Mouse (Mus musculus) thymus, adult 2 months (tissue): Measurements from ENCODE around the gene Gabbr2.

Source experiments
- CTCF ChIP-seq: fragments of 200-500 bp; IDR thresholded peaks from 2 replicates; pipeline ENCODE4 v1.5.1; 2012; ENCODE audit warnings: mild to moderate bottlenecking, control low read depth, low read length, moderate library complexity, borderline replicate concordance; ENCODE audit not compliant: control insufficient read depth, poor library complexity, insufficient read depth; ENCODE audit errors: extremely low read depth
- POLR2A ChIP-seq: fragments of 200-500 bp; IDR thresholded peaks from 2 replicates; pipeline ENCODE4 v1.6.1; 2012; ENCODE audit warnings: mild to moderate bottlenecking, low read length, control low read depth, moderate library complexity; ENCODE audit not compliant: control insufficient read depth, poor library complexity, insufficient read depth; ENCODE audit errors: extremely low read depth

DNA sequence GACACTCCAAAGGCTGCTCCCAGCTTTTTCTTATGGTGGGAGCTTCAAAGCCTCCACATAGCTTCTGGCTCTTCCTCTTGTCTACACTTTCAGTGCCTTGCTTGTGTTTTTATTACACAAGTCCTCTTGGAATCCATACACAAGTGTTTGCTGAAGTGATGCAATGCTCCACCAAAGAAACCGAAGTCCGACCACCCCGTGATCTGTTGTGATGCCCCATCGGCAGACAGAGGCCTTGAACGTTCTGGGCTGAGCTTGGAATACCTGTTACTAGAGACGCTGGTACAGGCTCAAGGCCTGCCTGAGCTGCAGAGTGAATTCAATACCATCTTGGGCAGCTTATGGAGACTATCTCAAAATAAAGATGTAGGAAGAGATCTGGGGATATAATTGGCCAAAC is 3.9 kb downstream of the Gabbr2 start:
- TF ChIP-seq POLR2A (no peak), CTCF (no peak)
